Mouse (Mus musculus) forebrain, embryonic 12.5 days (tissue): ENCODE results near the gene Ift43. TPM values are rescaled to one million over a fixed set of nuclear protein-coding genes. Genes with fewer than 3 reads are reported as not detected.
A peak's percentile ranks its signal among the peaks of the same experiment; 100 is the strongest.

Experiments
- ATAC-seq: fragments of 200-750 bp; cut with Nextera tagmentation; 2 replicates; pipeline ENCODE4 v1.8.0; 2017; ENCODE audit warnings: moderate TSS enrichment; ENCODE audit not compliant: low FRiP score
- H3K27ac ChIP-seq: fragments of 300-500 bp; sonication (generic); 2 replicates; pipeline ENCODE4 v1.5.1; 2016; ENCODE audit warnings: mild to moderate bottlenecking
- H3K27me3 ChIP-seq: fragments of 300-500 bp; sonication (generic); 2 replicates; pipeline ENCODE4 v1.6.1; 2016; ENCODE audit warnings: mild to moderate bottlenecking
- H3K36me3 ChIP-seq: fragments of 300-500 bp; sonication (generic); replicated peaks from 2 replicates; pipeline ENCODE4 v1.6.1; 2016; ENCODE audit warnings: mild to moderate bottlenecking
- H3K4me1 ChIP-seq: fragments of 300-500 bp; sonication (generic); 2 replicates; pipeline ENCODE4 v1.6.1; 2016
- H3K4me2 ChIP-seq: fragments of 300-500 bp; sonication (generic); 2 replicates; pipeline ENCODE4 v1.6.1; 2016; ENCODE audit warnings: mild to moderate bottlenecking, moderate library complexity
- H3K4me3 ChIP-seq: fragments of 300-500 bp; sonication (generic); replicated peaks from 2 replicates; pipeline ENCODE4 v1.5.1; 2016; ENCODE audit warnings: mild to moderate bottlenecking
- H3K9ac ChIP-seq: fragments of 300-500 bp; sonication (generic); 2 replicates; pipeline ENCODE4 v1.6.1; 2016; ENCODE audit warnings: mild to moderate bottlenecking
- H3K9me3 ChIP-seq: fragments of 300-500 bp; sonication (generic); 2 replicates; pipeline ENCODE4 v1.6.1; 2016
- WGBS: fragments of 180-500 bp; shearing (Covaris S2); methylation state at CpG from one replicate; pipeline ENCODE4 v1.1.7; 2016; 5-methylcytosine and 5-hydroxymethylcytosine counted together
- polyA plus RNA-seq: library from polyadenylated mRNA; unstranded; fragments of >200 nt; fragmentation: Nextera tagmentation; extraction: Ambion mirVana; gene quantifications from 2 replicates; pipeline ENCODE4 v1.2.1, GENCODE M21; 2016

Gene Ift43
- polyA plus RNA-seq, 1 experiment from 2014 or later = 91.9 TPM

DNA sequence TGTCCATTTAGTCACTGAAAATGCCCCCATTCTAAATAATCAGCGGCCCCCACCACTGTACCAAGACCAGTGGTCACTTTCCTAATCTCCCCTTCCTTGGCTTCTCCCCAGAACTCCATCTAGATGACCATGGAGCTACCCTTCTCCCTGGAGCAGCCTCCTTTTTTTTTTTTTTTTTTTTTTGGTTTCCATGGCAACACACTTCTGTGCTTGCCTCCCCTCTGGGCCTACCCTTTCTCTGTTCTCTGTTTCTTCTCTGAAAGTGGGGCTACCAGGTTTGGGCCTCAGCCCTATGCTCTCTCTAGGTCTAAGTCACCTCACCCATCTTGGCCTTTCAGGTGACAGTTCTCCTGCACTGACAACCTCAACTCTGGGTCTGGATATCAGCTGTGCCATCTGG, 100.1 kb downstream of the Ift43 start:
- 67% methylated on average over 1 of the region's 1 CpGs for WGBS
- peaks cover 13% of the 10 kb centered on the region; the same call in 1 of the 2 replicates for H3K27me3 ChIP-seq
- no peak for ATAC-seq
- peaks cover 26% of the 10 kb centered on the region for H3K4me1 ChIP-seq
- H3K4me3 ChIP-seq = no peak overlapping the region
- no peak overlapping the region for H3K9ac ChIP-seq
- no peak overlapping the region for H3K4me2 ChIP-seq
- H3K27ac ChIP-seq = peak overlapping the region; percentile 72
- no peaks in the 10 kb centered on the region for H3K9me3 ChIP-seq
- no peaks in the 10 kb centered on the region for H3K36me3 ChIP-seq

DNA sequence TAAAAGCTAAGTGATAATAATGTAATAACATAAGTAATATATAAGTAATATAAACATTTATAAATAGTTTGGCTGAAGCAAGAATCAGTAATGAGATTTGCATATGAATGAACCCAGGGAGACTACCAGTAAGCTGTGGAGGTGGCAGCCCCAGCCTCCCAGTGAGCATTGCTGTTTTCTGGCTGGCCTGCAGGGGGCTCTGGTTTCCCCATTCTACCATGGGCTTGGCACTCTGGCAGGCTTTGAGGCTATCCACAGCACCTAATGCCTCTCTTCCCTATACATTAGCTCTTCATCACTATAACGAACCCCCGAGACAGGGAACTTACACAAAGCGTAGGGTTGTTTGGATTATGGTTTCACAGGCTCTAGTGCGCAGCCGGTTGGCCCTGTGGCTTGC, 105.8 kb downstream of the Ift43 start:
- Histone ChIP-seq H3K27me3 (peaks cover 13% of the 10 kb centered on the region), H3K4me3 (no peak overlapping the region), H3K9ac (no peak overlapping the region), H3K9me3 (no peaks in the 10 kb centered on the region), H3K4me1 (peaks cover 17% of the 10 kb centered on the region), H3K27ac (no peak overlapping the region), H3K36me3 (no peaks in the 10 kb centered on the region), H3K4me2 (no peak overlapping the region)
- ATAC-seq = no peak
- 49% methylated on average over 5 of the region's 5 CpGs for WGBS

GRCm38 (mm10) chr12:86189601-86190323, 107.4 kb downstream of the Ift43 start:
- no peak overlapping the region for H3K27ac ChIP-seq
- H3K9ac ChIP-seq = no peak overlapping the region
- H3K27me3 ChIP-seq = peaks cover 12% of the 10 kb centered on the region; the same call in 1 of the 2 replicates
- no peak overlapping the region for H3K4me2 ChIP-seq
- H3K4me3 ChIP-seq = no peak overlapping the region
- H3K4me1 ChIP-seq = peaks cover 17% of the 10 kb centered on the region
- H3K9me3 ChIP-seq = no peaks in the 10 kb centered on the region
- no peak for ATAC-seq
- 30% methylated on average over 19 of the region's 19 CpGs for WGBS
- no peaks in the 10 kb centered on the region for H3K36me3 ChIP-seq

DNA sequence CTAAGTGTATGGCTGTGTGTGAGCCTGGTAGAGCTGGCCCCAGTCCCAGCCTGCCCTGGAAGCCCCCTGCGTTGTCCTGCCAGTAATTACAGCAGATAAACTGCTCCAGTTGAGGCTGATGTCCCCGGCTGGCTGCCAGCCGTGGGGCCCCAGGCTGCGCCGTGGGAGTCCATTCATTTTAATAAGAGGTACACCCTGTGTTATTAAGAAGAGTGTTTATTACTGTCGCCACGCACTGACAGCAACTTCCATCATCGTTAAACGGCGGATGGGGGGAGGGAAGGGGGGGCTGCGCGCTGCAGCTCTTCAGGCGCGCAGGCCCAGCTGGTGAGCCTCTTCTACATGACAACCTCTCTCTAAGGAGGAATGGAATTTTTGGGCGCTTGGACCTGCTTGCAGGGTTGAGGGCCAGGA, 109.7 kb downstream of the Ift43 start:
- 45% methylated on average over 15 of the region's 15 CpGs for WGBS
- 0 out of 2 replicates have a peak overlapping the region, but pooled peaks have one; percentile 15 for H3K4me2 ChIP-seq
- H3K27me3 ChIP-seq = peaks cover 7% of the 10 kb centered on the region; the same call in 1 of the 2 replicates
- H3K9me3 ChIP-seq = no peaks in the 10 kb centered on the region
- H3K27ac ChIP-seq = no peak overlapping the region
- H3K4me3 ChIP-seq = no peak overlapping the region
- H3K9ac ChIP-seq = no peak overlapping the region
- peaks cover 17% of the 10 kb centered on the region for H3K4me1 ChIP-seq
- peak; percentile 63; the same call in 1 of the 2 replicates for ATAC-seq
- H3K36me3 ChIP-seq = no peaks in the 10 kb centered on the region

DNA sequence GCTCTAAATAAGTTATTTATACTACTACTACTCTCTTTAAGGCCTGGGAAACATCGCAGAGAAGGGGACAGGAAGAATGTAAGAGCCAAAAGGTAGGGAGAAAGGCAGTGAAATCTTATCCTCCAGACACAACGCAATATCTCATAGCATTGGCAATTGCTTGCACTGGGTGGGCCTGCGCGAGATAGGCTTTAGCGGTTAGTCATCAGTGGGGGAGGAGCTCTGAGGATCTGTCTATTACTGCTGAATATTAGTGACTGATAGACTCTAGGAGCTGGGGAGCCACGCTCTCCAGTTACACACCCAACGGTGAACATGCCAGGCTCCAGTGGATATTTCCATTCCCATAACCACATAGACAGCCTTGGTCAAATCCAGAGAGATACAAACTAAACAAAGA, 114.6 kb downstream of the Ift43 start:
- Histone ChIP-seq H3K36me3 (no peaks in the 10 kb centered on the region), H3K9ac (no peak overlapping the region), H3K9me3 (no peaks in the 10 kb centered on the region), H3K27ac (no peak overlapping the region), H3K27me3 (0 out of 2 replicates have a peak, but pooled peaks cover 3% of the 10 kb centered on the region), H3K4me3 (no peak overlapping the region), H3K4me1 (peaks cover 6% of the 10 kb centered on the region), H3K4me2 (no peak overlapping the region)
- ATAC-seq = no peak
- WGBS = 93% methylated on average over 7 of the region's 7 CpGs

DNA sequence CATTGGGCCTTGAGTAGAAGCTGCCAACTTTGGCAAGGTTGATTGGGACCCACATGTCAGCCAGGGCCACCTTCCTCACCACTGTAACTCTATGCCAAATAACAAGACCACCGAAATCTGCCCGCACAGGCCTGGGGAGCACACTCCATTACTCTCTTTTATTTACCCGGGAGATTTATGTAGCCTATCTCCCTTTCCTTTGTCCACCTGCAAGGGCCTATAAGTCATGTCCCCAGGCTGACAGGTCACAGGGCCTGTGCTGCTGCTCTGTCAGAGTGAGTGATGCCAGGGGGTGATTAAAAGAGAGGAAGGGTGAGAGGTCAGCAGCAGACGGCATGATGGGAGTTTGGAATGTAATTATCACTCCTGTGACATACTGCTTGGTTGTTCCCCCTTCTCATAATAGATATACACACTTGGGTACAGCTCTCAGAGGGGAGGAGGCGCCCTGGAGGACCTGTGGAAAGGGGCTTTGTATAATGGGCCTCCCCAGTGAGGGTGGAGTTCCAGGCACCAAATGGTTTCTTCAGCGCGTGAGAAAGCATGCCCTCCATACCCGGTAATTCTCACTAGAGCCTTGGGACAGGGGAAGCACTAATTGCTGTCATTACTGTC, 121.2 kb downstream of the Ift43 start:
- no peaks in the 10 kb centered on the region for H3K4me1 ChIP-seq
- no peak overlapping the region for H3K4me3 ChIP-seq
- 82% methylated on average over 8 of the region's 8 CpGs for WGBS
- H3K27me3 ChIP-seq = peaks cover 1% of the 10 kb centered on the region; the same call in 1 of the 2 replicates
- H3K9me3 ChIP-seq = no peaks in the 10 kb centered on the region
- no peaks in the 10 kb centered on the region for H3K36me3 ChIP-seq
- no peak overlapping the region for H3K9ac ChIP-seq
- ATAC-seq = no peak
- no peak overlapping the region for H3K4me2 ChIP-seq
- no peak overlapping the region for H3K27ac ChIP-seq

DNA sequence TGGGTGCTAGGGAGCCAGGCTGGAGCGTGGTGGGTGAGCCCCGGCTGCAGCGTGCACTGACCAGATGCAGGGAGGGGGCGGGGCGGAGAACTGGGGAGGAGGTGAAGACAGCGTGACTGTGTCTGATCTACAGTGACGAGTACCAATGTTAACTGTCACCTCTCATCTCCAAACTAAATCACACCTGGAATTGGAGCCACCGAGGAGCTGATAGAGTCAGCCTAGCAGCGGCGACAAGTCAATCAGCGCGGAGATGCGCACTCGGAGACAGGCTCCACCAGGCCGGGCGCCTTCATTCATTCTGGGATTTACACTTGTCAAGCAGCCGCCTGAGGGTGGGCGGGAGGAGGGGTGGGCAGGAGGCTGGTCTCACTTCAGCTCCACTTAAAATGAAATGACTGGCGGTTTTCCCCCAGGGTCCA, 128.8 kb downstream of the Ift43 start:
- peak; percentile 54; the same call in 1 of the 2 replicates for ATAC-seq
- peak overlapping the region; percentile 25 for H3K4me3 ChIP-seq
- H3K36me3 ChIP-seq = no peaks in the 10 kb centered on the region
- peaks cover 72% of the 10 kb centered on the region for H3K27me3 ChIP-seq
- H3K9me3 ChIP-seq = no peaks in the 10 kb centered on the region
- WGBS = 1% methylated on average over 19 of the region's 19 CpGs
- no peak overlapping the region for H3K27ac ChIP-seq
- peaks cover 36% of the 10 kb centered on the region for H3K4me1 ChIP-seq
- H3K4me2 ChIP-seq = peak overlapping the region; percentile 45
- no peak overlapping the region for H3K9ac ChIP-seq

Other genes starting within 250 kb of the Ift43 start
- gene Tgfb3, start 3.5 kb upstream of the Ift43 start, polyA plus RNA-seq = 8.5 and 9.7 TPM in 2 replicates
- gene Gpatch2l, start 159.3 kb downstream of the Ift43 start, polyA plus RNA-seq = 21.8 and 24.3 TPM in 2 replicates